Mouse (Mus musculus): ENCODE measurements around the gene Tshz2. TPM values are rescaled to one million over a fixed set of nuclear protein-coding genes. Genes with fewer than 3 reads are reported as not detected.
A peak's percentile ranks its signal among the peaks of the same experiment; 100 is the strongest.

Tshz2 gene
- polyA plus RNA-seq, 1 experiment from 2014 or later: 0.88 TPM

GRCm38 (mm10) chr2:169728651-169729280 is 96.0 kb downstream of the Tshz2 start:
- H3K27me3 ChIP-seq (ENCODE audit: poor library complexity, severe bottlenecking): no peaks in the 10 kb centered on the region
- H3K9me3 ChIP-seq: no peaks in the 10 kb centered on the region
- H3K4me1 ChIP-seq: peaks cover 22% of the 10 kb centered on the region
- 81% methylated on average over 16 of the region's 16 CpGs for WGBS
- no peak for DNase-seq (ENCODE audit: extremely low spot score, low spot score)
- no peak overlapping the region; the same call in 1 of the 2 replicates for H3K27ac ChIP-seq
- H3K36me3 ChIP-seq (replicated peaks): no peaks in the 10 kb centered on the region
- H3K4me3 ChIP-seq: no peak overlapping the region

- Histone ChIP-seq H3K36me3 (replicated peaks) (no peaks in the 10 kb centered on the region), H3K27ac (no peak overlapping the region), H3K4me3 (no peak overlapping the region), H3K27me3 (ENCODE audit: poor library complexity, severe bottlenecking) (no peaks in the 10 kb centered on the region), H3K9me3 (no peaks in the 10 kb centered on the region), H3K4me1 (peaks cover 22% of the 10 kb centered on the region)
- no peak for DNase-seq (ENCODE audit: extremely low spot score, low spot score)
- 83% methylated on average over 7 of the region's 7 CpGs for WGBS
Observed at GRCm38 (mm10) chr2:169730551-169730996, 97.8 kb downstream of the Tshz2 start.

DNA sequence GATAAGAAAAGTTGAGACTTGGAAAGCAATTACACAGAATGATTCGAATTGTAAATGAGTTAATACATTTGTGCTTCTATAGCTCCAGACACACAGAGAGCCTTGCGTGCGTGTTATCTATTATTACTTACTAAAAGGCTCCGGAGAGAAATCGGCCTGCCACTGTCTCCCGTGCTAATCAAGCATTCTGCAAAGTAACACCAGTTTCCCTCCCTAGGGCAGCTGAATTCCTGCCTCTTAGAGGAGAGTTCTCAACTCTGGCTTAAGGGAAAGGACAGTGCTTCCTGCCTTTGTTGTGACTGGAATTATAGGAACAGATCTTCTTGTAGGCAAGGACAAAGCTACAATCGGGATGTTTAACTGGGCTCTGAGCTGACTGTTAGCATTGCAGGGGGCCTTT is 101.2 kb downstream of the Tshz2 start:
- WGBS: 86% methylated on average over 7 of the region's 7 CpGs
- Histone ChIP-seq H3K36me3 (replicated peaks) (no peaks in the 10 kb centered on the region), H3K4me3 (no peak overlapping the region), H3K9me3 (no peaks in the 10 kb centered on the region), H3K27me3 (ENCODE audit: poor library complexity, severe bottlenecking) (no peaks in the 10 kb centered on the region), H3K4me1 (peaks cover 17% of the 10 kb centered on the region; the same call in 1 of the 2 replicates), H3K27ac (no peak overlapping the region)
- DNase-seq (ENCODE audit: extremely low spot score, low spot score): no peak

DNA sequence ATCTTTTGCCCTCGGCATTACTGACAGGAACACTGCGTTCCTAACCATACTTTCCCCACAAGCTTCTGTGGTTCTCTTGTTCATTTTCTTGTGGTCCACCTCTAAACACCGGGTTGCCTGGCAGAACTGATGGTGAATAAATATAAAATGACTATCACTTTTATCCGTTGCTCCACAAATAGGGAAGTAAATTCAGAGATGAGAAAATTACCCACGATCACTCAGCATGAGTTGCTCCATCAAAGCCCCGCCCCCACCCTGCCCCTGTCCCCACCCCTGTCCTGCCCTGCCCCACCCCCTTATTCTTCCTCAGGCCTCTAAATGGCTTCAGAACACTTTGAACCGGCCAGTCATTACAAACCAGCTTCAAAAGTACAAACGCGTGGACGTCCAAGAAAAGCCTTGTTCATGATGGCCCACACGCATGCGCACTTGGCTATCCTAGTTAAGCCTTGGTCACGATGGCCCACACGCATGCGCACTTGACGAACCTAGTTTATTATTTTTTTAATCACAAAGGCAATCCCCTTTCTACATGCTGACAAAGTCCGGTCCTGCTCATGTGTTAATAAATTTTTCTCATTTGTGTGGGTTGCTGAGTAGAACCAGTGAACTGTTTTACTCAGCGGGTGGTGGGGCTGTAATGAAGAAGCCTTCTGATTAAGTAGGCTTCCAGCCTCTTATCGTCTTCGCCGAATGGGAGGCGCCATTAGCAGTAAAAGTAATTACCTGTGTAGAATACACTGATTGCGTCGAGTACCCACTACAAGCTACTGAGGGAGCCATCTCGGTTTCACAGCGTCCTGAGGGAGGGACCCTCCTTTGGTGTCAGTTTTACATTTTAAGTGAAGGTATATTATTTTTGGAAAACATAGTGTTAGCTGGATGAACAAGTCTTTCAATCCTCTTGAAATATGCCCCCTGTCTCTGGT is 102.9 kb downstream of the Tshz2 start:
- H3K4me1 ChIP-seq: peaks cover 15% of the 10 kb centered on the region; the same call in 1 of the 2 replicates
- 90% methylated on average over 26 of the region's 26 CpGs for WGBS
- H3K27ac ChIP-seq: no peak overlapping the region
- H3K9me3 ChIP-seq: no peaks in the 10 kb centered on the region
- H3K27me3 ChIP-seq (ENCODE audit: poor library complexity, severe bottlenecking): no peaks in the 10 kb centered on the region
- no peaks in the 10 kb centered on the region for H3K36me3 ChIP-seq (replicated peaks)
- no peak overlapping the region for H3K4me3 ChIP-seq
- no peak for DNase-seq (ENCODE audit: extremely low spot score, low spot score)

DNA sequence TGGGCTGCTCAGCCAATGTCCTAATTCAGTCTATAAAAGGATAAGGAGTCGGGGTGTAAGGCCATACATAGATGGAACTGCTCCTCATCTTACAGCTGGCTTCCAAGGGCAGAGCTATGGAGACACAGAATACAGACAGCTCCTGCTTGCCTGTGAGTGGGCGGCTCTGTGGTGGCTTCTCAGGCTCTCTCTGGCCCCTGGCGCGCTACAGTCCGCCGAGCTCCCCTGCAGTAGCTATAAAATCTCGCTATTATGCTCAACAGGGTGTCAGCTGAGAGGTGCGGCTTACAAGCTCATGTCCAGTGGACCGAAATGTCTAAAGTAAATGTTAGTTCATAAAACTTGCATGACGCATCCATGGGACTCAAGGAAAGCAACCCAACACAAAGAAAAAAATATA is 108.2 kb downstream of the Tshz2 start:
- no peak for DNase-seq (ENCODE audit: extremely low spot score, low spot score)
- Histone ChIP-seq H3K36me3 (replicated peaks) (no peaks in the 10 kb centered on the region), H3K4me3 (no peak overlapping the region), H3K27me3 (ENCODE audit: poor library complexity, severe bottlenecking) (no peaks in the 10 kb centered on the region), H3K9me3 (no peaks in the 10 kb centered on the region), H3K4me1 (0 out of 2 replicates have a peak, but pooled peaks cover 4% of the 10 kb centered on the region), H3K27ac (no peak overlapping the region)
- WGBS: 90% methylated on average over 10 of the region's 10 CpGs

DNA sequence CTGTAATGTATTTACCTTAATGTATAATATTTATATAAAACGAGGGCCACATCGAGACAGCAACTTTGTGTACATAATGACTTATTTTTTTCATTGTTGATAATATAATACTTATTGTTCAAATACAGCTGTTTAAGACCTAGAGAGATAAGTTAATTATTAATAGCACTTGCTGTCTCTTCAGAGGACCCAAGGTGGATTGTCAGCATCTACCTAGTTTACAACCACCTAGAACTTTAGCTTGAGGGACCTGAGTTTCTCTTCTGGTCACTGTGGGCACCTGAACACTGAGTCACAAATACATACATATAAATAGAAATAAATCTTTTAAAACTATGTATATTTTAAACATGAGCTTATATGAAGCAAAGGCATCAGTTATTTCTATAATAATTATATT is 110.0 kb downstream of the Tshz2 start:
- Histone ChIP-seq H3K27ac (no peak overlapping the region), H3K27me3 (ENCODE audit: poor library complexity, severe bottlenecking) (no peaks in the 10 kb centered on the region), H3K4me1 (no peaks in the 10 kb centered on the region), H3K9me3 (peaks cover 4% of the 10 kb centered on the region; the same call in 1 of the 2 replicates), H3K36me3 (replicated peaks) (no peaks in the 10 kb centered on the region), H3K4me3 (no peak overlapping the region)
- 91% methylated on average over 2 of the region's 2 CpGs for WGBS
- DNase-seq (ENCODE audit: extremely low spot score, low spot score): no peak

DNA sequence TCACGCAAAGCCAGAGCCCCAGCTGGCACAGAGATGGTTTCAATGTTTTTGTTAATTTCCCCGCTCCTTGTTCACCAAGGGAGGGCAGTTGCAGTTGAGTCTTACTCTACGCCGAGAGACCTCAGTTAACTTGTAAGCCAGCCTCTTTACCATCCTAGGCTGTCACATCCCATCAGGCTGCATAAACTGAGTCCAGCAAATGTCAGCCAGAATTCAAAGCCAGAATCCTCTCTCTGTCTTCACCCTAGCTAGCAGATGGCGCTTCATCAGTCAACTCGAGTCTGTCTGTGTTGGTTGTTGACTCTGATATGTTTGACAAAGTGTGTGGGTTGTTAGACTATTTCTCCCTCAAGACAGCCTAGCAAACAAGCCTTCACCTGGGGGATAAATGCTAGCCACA is 110.5 kb downstream of the Tshz2 start:
- Histone ChIP-seq H3K27ac (no peak overlapping the region), H3K36me3 (replicated peaks) (no peaks in the 10 kb centered on the region), H3K27me3 (ENCODE audit: poor library complexity, severe bottlenecking) (no peaks in the 10 kb centered on the region), H3K4me1 (no peaks in the 10 kb centered on the region), H3K4me3 (no peak overlapping the region), H3K9me3 (peaks cover 4% of the 10 kb centered on the region; the same call in 1 of the 2 replicates)
- WGBS: 92% methylated on average over 6 of the region's 6 CpGs
- DNase-seq (ENCODE audit: extremely low spot score, low spot score): no peak

DNA sequence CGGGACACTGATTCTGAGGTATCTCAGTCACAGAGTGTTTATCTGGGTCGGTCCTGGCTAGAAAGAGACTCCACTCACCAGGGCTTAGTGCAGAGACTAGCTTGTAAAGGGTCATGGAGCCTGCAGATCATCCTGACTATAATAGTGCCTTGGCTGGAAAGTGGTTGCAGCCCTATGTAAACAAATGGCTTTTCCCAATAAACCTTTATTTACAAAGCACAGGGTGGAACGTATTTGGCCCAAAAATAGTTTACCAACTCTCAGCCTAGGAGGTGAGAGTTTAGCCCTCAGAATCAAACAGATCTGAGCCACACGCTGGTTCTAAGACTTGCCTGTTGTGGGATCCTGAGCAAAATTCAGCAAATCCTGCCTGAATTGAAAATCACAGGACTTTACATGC is 111.1 kb downstream of the Tshz2 start:
- 86% methylated on average over 4 of the region's 4 CpGs for WGBS
- H3K4me3 ChIP-seq: no peak overlapping the region
- no peak for DNase-seq (ENCODE audit: extremely low spot score, low spot score)
- H3K27ac ChIP-seq: no peak overlapping the region
- H3K36me3 ChIP-seq (replicated peaks): no peaks in the 10 kb centered on the region
- H3K4me1 ChIP-seq: no peaks in the 10 kb centered on the region
- H3K27me3 ChIP-seq (ENCODE audit: poor library complexity, severe bottlenecking): no peaks in the 10 kb centered on the region
- H3K9me3 ChIP-seq: peaks cover 4% of the 10 kb centered on the region; the same call in 1 of the 2 replicates

- Histone ChIP-seq H3K9me3 (peaks cover 4% of the 10 kb centered on the region; the same call in 1 of the 2 replicates), H3K27ac (no peak overlapping the region), H3K4me1 (peaks cover 15% of the 10 kb centered on the region), H3K36me3 (replicated peaks) (no peaks in the 10 kb centered on the region), H3K27me3 (ENCODE audit: poor library complexity, severe bottlenecking) (no peaks in the 10 kb centered on the region), H3K4me3 (no peak overlapping the region)
- WGBS: 81% methylated on average over 7 of the region's 7 CpGs
- no peak for DNase-seq (ENCODE audit: extremely low spot score, low spot score)
Observed at GRCm38 (mm10) chr2:169747114-169747642, 114.4 kb downstream of the Tshz2 start.

DNA sequence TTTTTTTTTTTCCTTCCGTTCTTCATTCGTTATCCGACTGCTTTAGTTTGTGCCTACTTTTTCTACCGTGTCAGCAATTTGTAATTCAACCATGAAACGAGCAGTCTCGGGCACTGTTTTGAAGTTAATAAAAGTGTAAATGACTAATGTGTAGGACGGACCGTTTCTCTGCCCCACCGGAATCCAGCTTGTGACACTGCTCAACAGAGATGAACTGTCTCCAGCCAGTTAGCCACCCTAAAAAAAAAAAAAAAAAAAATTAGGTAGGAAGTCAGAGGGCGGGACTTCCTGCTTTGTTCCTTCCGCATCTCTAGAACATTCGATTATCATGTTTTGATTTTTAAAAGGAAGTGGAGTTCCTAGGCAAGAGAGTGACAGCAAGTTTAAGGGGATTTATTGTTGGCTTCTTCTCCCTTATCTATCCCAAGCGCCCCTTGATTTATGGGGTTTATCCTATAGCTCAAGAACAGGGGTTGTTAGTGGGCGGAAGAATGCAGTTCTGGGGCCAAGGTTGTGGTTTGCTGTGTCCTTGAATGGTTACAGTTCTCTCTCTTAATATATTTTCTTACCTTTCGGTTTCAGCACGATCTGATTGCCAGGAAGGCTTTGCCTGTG is 116.6 kb downstream of the Tshz2 start:
- WGBS: 94% methylated on average over 16 of the region's 16 CpGs
- H3K4me1 ChIP-seq: peaks cover 15% of the 10 kb centered on the region
- H3K27me3 ChIP-seq (ENCODE audit: poor library complexity, severe bottlenecking): no peaks in the 10 kb centered on the region
- H3K4me3 ChIP-seq: no peak overlapping the region
- no peaks in the 10 kb centered on the region for H3K36me3 ChIP-seq (replicated peaks)
- no peak for DNase-seq (ENCODE audit: extremely low spot score, low spot score)
- H3K9me3 ChIP-seq: peaks cover 4% of the 10 kb centered on the region; the same call in 1 of the 2 replicates
- 0 out of 2 replicates have a peak overlapping the region, but pooled peaks have one; percentile 44 for H3K27ac ChIP-seq

GRCm38 (mm10) chr2:169750574-169751491 is 118.0 kb downstream of the Tshz2 start:
- DNase-seq (ENCODE audit: extremely low spot score, low spot score): no peak
- Histone ChIP-seq H3K36me3 (replicated peaks) (no peaks in the 10 kb centered on the region), H3K4me1 (peaks cover 27% of the 10 kb centered on the region), H3K27ac (0 out of 2 replicates have a peak overlapping the region, but pooled peaks have one; percentile 3), H3K4me3 (no peak overlapping the region), H3K9me3 (peaks cover 4% of the 10 kb centered on the region; the same call in 1 of the 2 replicates), H3K27me3 (ENCODE audit: poor library complexity, severe bottlenecking) (no peaks in the 10 kb centered on the region)
- 67% methylated on average over 15 of the region's 15 CpGs for WGBS

Measured in forebrain, embryonic 10.5 days (tissue).